Mouse (Mus musculus) intestine, embryonic 16.5 days (tissue): ENCODE results near the gene Esx1. TPM values are rescaled to one million over a fixed set of nuclear protein-coding genes. Genes with fewer than 3 reads are reported as not detected.

Experiments used
- ATAC-seq: fragments of 200-750 bp; cut with Nextera tagmentation; 2 replicates; pipeline ENCODE4 v1.8.0; 2017; ENCODE audit warnings: moderate TSS enrichment, moderate library complexity
- H3K27ac ChIP-seq: fragments of 300-500 bp; sonication (generic); 2 replicates; pipeline ENCODE4 v1.5.1; 2014; ENCODE audit warnings: mild to moderate bottlenecking, low read length
- H3K27me3 ChIP-seq: fragments of 300-500 bp; sonication (generic); replicated peaks from 2 replicates; pipeline ENCODE4 v1.6.1; 2014; ENCODE audit warnings: low read length, control low read depth, mixed read lengths; ENCODE audit not compliant: control insufficient read depth, insufficient read depth
- H3K36me3 ChIP-seq: fragments of 300-500 bp; sonication (generic); 2 replicates; pipeline ENCODE4 v1.6.1; 2014; ENCODE audit warnings: low read length, control low read depth; ENCODE audit not compliant: control insufficient read depth, insufficient read depth
- H3K4me1 ChIP-seq: fragments of 300-500 bp; sonication (generic); 2 replicates; pipeline ENCODE4 v1.6.1; 2014; ENCODE audit warnings: low read length, control low read depth, mixed read lengths; ENCODE audit not compliant: control insufficient read depth, insufficient read depth
- H3K4me2 ChIP-seq: fragments of 300-500 bp; sonication (generic); 2 replicates; pipeline ENCODE4 v1.6.1; 2014; ENCODE audit warnings: low read depth, low read length, control low read depth
- H3K4me3 ChIP-seq: fragments of 300-500 bp; sonication (generic); 2 replicates; pipeline ENCODE4 v1.5.1; 2014; ENCODE audit warnings: mild to moderate bottlenecking, low read length
- H3K9ac ChIP-seq: fragments of 300-500 bp; sonication (generic); 2 replicates; pipeline ENCODE4 v1.6.1; 2014; ENCODE audit warnings: low read depth, low read length
- H3K9me3 ChIP-seq: fragments of 300-500 bp; sonication (generic); 2 replicates; pipeline ENCODE4 v1.6.1; 2016; ENCODE audit warnings: low read length, control low read depth; ENCODE audit not compliant: control insufficient read depth
- WGBS: fragments of 180-500 bp; shearing (Covaris S2); extraction: QIAGEN DNeasy Blood & Tissue Kit; methylation state at CpG from one replicate; pipeline ENCODE4 v1.1.7; 2014; 5-methylcytosine and 5-hydroxymethylcytosine counted together
- polyA plus RNA-seq: library from polyadenylated mRNA; unstranded; fragments of >200 nt; fragmentation: Nextera tagmentation; extraction: Ambion mirVana; gene quantifications from 2 replicates; pipeline ENCODE4 v1.2.1, GENCODE M21; 2015

Gene Esx1
- polyA plus RNA-seq, 1 experiment from 2014 or later, result not detected

DNA sequence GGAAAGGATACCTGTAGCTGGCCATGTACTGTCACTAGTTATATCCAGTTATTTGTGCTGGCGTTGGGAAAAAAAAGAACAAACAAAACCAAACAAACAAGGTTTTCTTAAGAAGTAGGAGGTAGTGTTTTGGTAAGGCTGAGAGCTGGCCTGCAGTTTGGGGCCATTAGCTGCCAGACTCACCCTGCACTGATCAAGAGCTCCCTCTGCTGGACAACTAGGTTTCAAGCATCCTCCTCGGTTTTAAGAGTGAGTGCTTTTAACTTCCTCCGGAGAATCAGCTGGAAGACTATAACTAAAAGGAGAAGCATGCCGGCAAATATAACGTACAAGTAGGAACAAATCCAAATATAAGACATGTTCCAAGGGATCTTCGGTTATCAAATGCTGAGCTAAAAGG, 19.8 kb upstream of the Esx1 start:
- WGBS, result 11% methylated on average over 6 of the region's 6 CpGs
- Histone ChIP-seq H3K36me3 (no peaks in the 10 kb centered on the region), H3K27ac (no peak overlapping the region), H3K4me1 (no peaks in the 10 kb centered on the region), H3K4me3 (no peak overlapping the region), H3K27me3 (no peaks in the 10 kb centered on the region), H3K4me2 (no peak overlapping the region), H3K9me3 (no peaks in the 10 kb centered on the region), H3K9ac (no peak overlapping the region)
- ATAC-seq, result no peak

DNA sequence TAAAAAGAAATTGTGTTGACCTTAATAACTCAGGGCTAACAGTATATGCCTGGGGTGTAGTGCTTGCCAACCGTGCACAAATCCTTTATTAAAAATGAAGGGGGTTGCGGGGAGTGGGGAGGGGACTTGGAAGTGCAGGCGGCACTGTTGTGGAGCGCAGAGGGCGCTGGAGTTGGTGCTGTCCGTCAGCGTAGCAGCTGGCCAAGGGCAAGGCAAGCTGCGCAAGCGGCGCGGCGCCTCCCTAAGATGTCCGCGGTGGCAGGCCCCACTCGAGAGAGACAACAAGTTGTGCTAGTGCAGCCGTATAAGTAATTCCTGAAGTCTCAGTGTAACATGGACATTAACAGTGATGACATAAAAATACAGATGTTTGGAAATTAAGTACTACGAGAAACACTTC, 5.7 kb upstream of the Esx1 start:
- Histone ChIP-seq H3K9ac (no peak overlapping the region), H3K4me1 (no peaks in the 10 kb centered on the region), H3K4me2 (no peak overlapping the region), H3K27me3 (peaks cover 14% of the 10 kb centered on the region; the same call in 1 of the 2 replicates), H3K4me3 (no peak overlapping the region), H3K27ac (no peak overlapping the region), H3K36me3 (no peaks in the 10 kb centered on the region), H3K9me3 (no peaks in the 10 kb centered on the region)
- no peak for ATAC-seq
- WGBS, result 12% methylated on average over 17 of the region's 17 CpGs

GRCm38 (mm10) chrX:137119675-137120423, 2.0 kb downstream of the Esx1 start:
- peak; percentile 16; the same call in 1 of the 2 replicates for ATAC-seq
- no peaks in the 10 kb centered on the region for H3K4me1 ChIP-seq
- H3K9ac ChIP-seq, result no peak overlapping the region
- H3K4me2 ChIP-seq, result peak overlapping the region; percentile 39
- 23% methylated on average over 52 of the region's 52 CpGs for WGBS
- H3K27me3 ChIP-seq, result peaks cover 49% of the 10 kb centered on the region
- peak overlapping the region; percentile 22 for H3K4me3 ChIP-seq
- no peaks in the 10 kb centered on the region; the same call in 1 of the 2 replicates for H3K9me3 ChIP-seq
- no peak overlapping the region for H3K27ac ChIP-seq
- no peaks in the 10 kb centered on the region for H3K36me3 ChIP-seq

DNA sequence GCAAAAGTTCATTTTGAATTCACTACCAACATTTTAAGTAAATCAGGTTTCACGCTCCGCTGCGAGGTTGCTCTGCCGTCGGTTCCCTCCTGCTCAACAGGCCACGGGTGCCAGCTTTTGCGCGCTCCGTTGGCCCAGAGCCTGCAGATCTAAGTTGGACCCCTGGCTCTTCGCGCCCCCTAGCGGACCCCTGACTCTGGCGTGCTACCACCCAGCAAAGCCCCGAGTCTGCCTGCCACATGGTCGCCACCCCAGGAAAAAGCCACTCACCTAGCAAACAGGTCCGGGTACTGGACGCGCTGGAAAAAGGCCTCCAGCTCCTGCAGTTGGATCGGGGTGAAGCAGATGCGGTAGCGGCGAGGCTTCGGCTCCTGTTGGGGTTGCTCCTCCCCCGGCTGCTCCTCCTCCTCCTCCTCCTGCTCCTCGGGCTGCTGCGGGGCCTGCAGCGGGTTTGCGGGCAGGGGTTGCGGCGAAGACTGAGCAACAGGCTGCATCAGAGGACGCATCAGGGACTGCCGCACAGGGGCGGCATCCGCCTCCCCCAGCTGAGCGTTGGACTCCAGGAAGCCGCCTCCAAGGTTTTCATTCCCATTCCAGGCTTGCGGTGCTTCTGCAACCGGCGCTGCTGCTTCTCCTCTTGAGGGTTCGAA, 3.7 kb downstream of the Esx1 start:
- 12% methylated on average over 37 of the region's 40 CpGs for WGBS
- H3K27me3 ChIP-seq, result peaks cover 50% of the 10 kb centered on the region
- ATAC-seq, result no peak
- no peak overlapping the region for H3K9ac ChIP-seq
- H3K36me3 ChIP-seq, result no peaks in the 10 kb centered on the region
- no peak overlapping the region for H3K4me3 ChIP-seq
- H3K4me1 ChIP-seq, result no peaks in the 10 kb centered on the region
- peak overlapping the region; percentile 25; the same call in 1 of the 2 replicates for H3K4me2 ChIP-seq
- H3K27ac ChIP-seq, result no peak overlapping the region
- no peaks in the 10 kb centered on the region; the same call in 1 of the 2 replicates for H3K9me3 ChIP-seq

- H3K27me3 ChIP-seq, result peaks cover 26% of the 10 kb centered on the region
- WGBS, result 9% methylated on average over 13 of the region's 13 CpGs
- no peak for ATAC-seq
Measured at GRCm38 (mm10) chrX:137106498-137106897, 15.4 kb downstream of the Esx1 start.

GRCm38 (mm10) chrX:137104531-137104930, 17.4 kb downstream of the Esx1 start:
- 16% methylated on average over 25 of the region's 25 CpGs for WGBS
- H3K4me1 ChIP-seq, result no peaks in the 10 kb centered on the region
- no peak overlapping the region for H3K27ac ChIP-seq
- H3K36me3 ChIP-seq, result no peaks in the 10 kb centered on the region
- no peak for ATAC-seq
- no peak overlapping the region for H3K4me3 ChIP-seq
- no peak overlapping the region for H3K9ac ChIP-seq
- H3K9me3 ChIP-seq, result no peaks in the 10 kb centered on the region
- peaks cover 26% of the 10 kb centered on the region for H3K27me3 ChIP-seq
- H3K4me2 ChIP-seq, result no peak overlapping the region

More at GRCm38 (mm10) chrX:137106498-137106897, 15.4 kb downstream of the Esx1 start:
- no peak overlapping the region for H3K4me3 ChIP-seq
- H3K36me3 ChIP-seq, result no peaks in the 10 kb centered on the region
- H3K4me1 ChIP-seq, result no peaks in the 10 kb centered on the region
- H3K4me2 ChIP-seq, result no peak overlapping the region
- H3K27ac ChIP-seq, result no peak overlapping the region
- no peak overlapping the region for H3K9ac ChIP-seq
- no peaks in the 10 kb centered on the region for H3K9me3 ChIP-seq

Other genes with a start within 250 kb of the Esx1 start
- not detected in 2 replicates for gene H2bfm, start 194.8 kb downstream of the Esx1 start, polyA plus RNA-seq
- gene Tmsb15b2, start 146.6 kb downstream of the Esx1 start, polyA plus RNA-seq, result 39.5 and 39.9 TPM in 2 replicates
- 3.9 TPM in 2 replicates for gene Tmsb15l, start 145.2 kb downstream of the Esx1 start, polyA plus RNA-seq
- 19.4 and 21.6 TPM in 2 replicates for gene Tmsb15b1, start 145.2 kb downstream of the Esx1 start, polyA plus RNA-seq
- 12.7 and 14.3 TPM in 2 replicates for gene Zcchc18, start 128.9 kb downstream of the Esx1 start, polyA plus RNA-seq
- gene Slc25a53, start 83.8 kb downstream of the Esx1 start, polyA plus RNA-seq, result 5.1 and 6.7 TPM in 2 replicates
- gene Fam199x, start 72.5 kb downstream of the Esx1 start, polyA plus RNA-seq, result 3.7 TPM in 2 replicates